Mouse (Mus musculus) heart, embryonic 10.5 days (tissue): ENCODE measurements around the gene Ercc5. TPM values are rescaled to one million over a fixed set of nuclear protein-coding genes. Genes with fewer than 3 reads are reported as not detected.

ENCODE experiments used
- DNase-seq: peaks from one replicate; pipeline ENCODE4 v3.0.0-alpha.2; 2017; ENCODE audit warnings: low spot score
- H3K27ac ChIP-seq: fragments of 300-500 bp; sonication (generic); 2 replicates; pipeline ENCODE4 v1.5.1; 2016; ENCODE audit warnings: mild to moderate bottlenecking
- H3K27me3 ChIP-seq: fragments of 300-500 bp; sonication (generic); 2 replicates; pipeline ENCODE4 v1.6.1; 2016; ENCODE audit warnings: mild to moderate bottlenecking; ENCODE audit not compliant: poor library complexity, insufficient read depth, severe bottlenecking
- H3K36me3 ChIP-seq: fragments of 300-500 bp; sonication (generic); 2 replicates; pipeline ENCODE4 v1.6.1; 2016; ENCODE audit warnings: mild to moderate bottlenecking, moderate library complexity
- H3K4me1 ChIP-seq: fragments of 300-500 bp; sonication (generic); 2 replicates; pipeline ENCODE4 v1.6.1; 2016; ENCODE audit warnings: mild to moderate bottlenecking
- H3K4me3 ChIP-seq: fragments of 300-500 bp; sonication (generic); 2 replicates; pipeline ENCODE4 v1.5.1; 2016; ENCODE audit warnings: mild to moderate bottlenecking, moderate library complexity
- H3K9me3 ChIP-seq: fragments of 300-500 bp; sonication (generic); 2 replicates; pipeline ENCODE4 v1.6.1; 2016; ENCODE audit warnings: mild to moderate bottlenecking, moderate library complexity
- WGBS: fragments of 180-500 bp; shearing (Covaris S2); methylation state at CpG from one replicate; pipeline ENCODE4 v1.1.7; 2016; 5-methylcytosine and 5-hydroxymethylcytosine counted together
- polyA plus RNA-seq: library from polyadenylated mRNA; unstranded; fragments of >200 nt; fragmentation: Nextera tagmentation; extraction: Ambion mirVana; gene quantifications from 2 replicates; pipeline ENCODE4 v1.2.1, GENCODE M21; 2016

Ercc5 gene
- polyA plus RNA-seq, 1 experiment from 2014 or later: 15.0 TPM

GRCm38 (mm10) chr1:44202876-44203275 lies 55.3 kb downstream of the Ercc5 start:
- Histone ChIP-seq H3K4me1 (no peaks in the 10 kb centered on the region), H3K9me3 (no peaks in the 10 kb centered on the region)
- WGBS: 86% methylated on average over 15 of the region's 15 CpGs

GRCm38 (mm10) chr1:44214443-44214842 lies 66.9 kb downstream of the Ercc5 start:
- 52% methylated on average over 2 of the region's 2 CpGs for whole genome bisulfite sequencing
- no peaks in the 10 kb centered on the region for H3K36me3 ChIP-seq
- no peaks in the 10 kb centered on the region for H3K9me3 ChIP-seq
- H3K27ac ChIP-seq: no peak overlapping the region
- no peaks in the 10 kb centered on the region for H3K27me3 ChIP-seq
- H3K4me1 ChIP-seq: no peaks in the 10 kb centered on the region
- no peak overlapping the region for H3K4me3 ChIP-seq
- DNase-seq: no peak

More at GRCm38 (mm10) chr1:44202876-44203275, 55.3 kb downstream of the Ercc5 start:
- no peak overlapping the region for H3K4me3 ChIP-seq
- no peaks in the 10 kb centered on the region for H3K36me3 ChIP-seq
- no peak for DNase-seq
- H3K27ac ChIP-seq: no peak overlapping the region
- H3K27me3 ChIP-seq: 0 out of 2 replicates have a peak, but pooled peaks cover 4% of the 10 kb centered on the region

- Histone ChIP-seq H3K4me3 (no peak overlapping the region), H3K9me3 (no peaks in the 10 kb centered on the region), H3K36me3 (no peaks in the 10 kb centered on the region), H3K27me3 (no peaks in the 10 kb centered on the region), H3K4me1 (no peaks in the 10 kb centered on the region), H3K27ac (no peak overlapping the region)
- no peak for DNase-seq
- whole genome bisulfite sequencing: 71% methylated on average over 2 of the region's 2 CpGs
Measured at GRCm38 (mm10) chr1:44216352-44217116, 69.0 kb downstream of the Ercc5 start.

- H3K36me3 ChIP-seq: no peaks in the 10 kb centered on the region
- DNase-seq: no peak
- no peaks in the 10 kb centered on the region for H3K9me3 ChIP-seq
- WGBS: 63% methylated on average over 2 of the region's 2 CpGs
- no peaks in the 10 kb centered on the region for H3K4me1 ChIP-seq
- no peaks in the 10 kb centered on the region for H3K27me3 ChIP-seq
- no peak overlapping the region for H3K4me3 ChIP-seq
- H3K27ac ChIP-seq: no peak overlapping the region
Measured at GRCm38 (mm10) chr1:44217118-44217517, 69.6 kb downstream of the Ercc5 start.

- H3K27me3 ChIP-seq: no peaks in the 10 kb centered on the region
- no peaks in the 10 kb centered on the region for H3K4me1 ChIP-seq
- H3K4me3 ChIP-seq: no peak within 1 kb of the TSS
- H3K27ac ChIP-seq: no peak within 1 kb of the TSS
- DNase-seq: no peak
- 59% methylated on average over 1 of the region's 1 CpGs for WGBS
- H3K36me3 ChIP-seq: no peaks in the 10 kb centered on the region
- H3K9me3 ChIP-seq: no peaks in the 10 kb centered on the region
Measured at GRCm38 (mm10) chr1:44218876-44219275, 71.3 kb downstream of the Ercc5 start, which contains the start of gene Mettl21e. Mettl21e (minus strand) TSS chr1:44218961.

- H3K36me3 ChIP-seq: no peaks in the 10 kb centered on the region
- H3K4me3 ChIP-seq: no peak overlapping the region
- no peak overlapping the region for H3K27ac ChIP-seq
- H3K27me3 ChIP-seq: no peaks in the 10 kb centered on the region
- H3K4me1 ChIP-seq: no peaks in the 10 kb centered on the region
- WGBS: 52% methylated on average over 2 of the region's 2 CpGs
- H3K9me3 ChIP-seq: no peaks in the 10 kb centered on the region
- no peak for DNase-seq
Measured at GRCm38 (mm10) chr1:44229044-44229443, 81.5 kb downstream of the Ercc5 start.

Other genes starting within 250 kb of the Ercc5 start
- gene Tpp2, start 214.1 kb upstream of the Ercc5 start, polyA plus RNA-seq: 57.6 and 63.8 TPM in 2 replicates
- 0.15 and 0.23 TPM in 2 replicates for gene Mettl21c, start 127.7 kb upstream of the Ercc5 start, polyA plus RNA-seq
- 0.02 and 0.05 TPM in 2 replicates for gene Gm8251, start 85.8 kb upstream of the Ercc5 start, polyA plus RNA-seq
- gene Tex30, start 45.3 kb upstream of the Ercc5 start, polyA plus RNA-seq: 80.2 and 106 TPM in 2 replicates
- 57.3 and 59.0 TPM in 2 replicates for gene Kdelc1, start 28.9 kb upstream of the Ercc5 start, polyA plus RNA-seq
- gene Bivm, start 28.8 kb upstream of the Ercc5 start, polyA plus RNA-seq: 15.2 and 16.1 TPM in 2 replicates
- not detected in 2 replicates for gene Mettl21e, start 71.2 kb downstream of the Ercc5 start, polyA plus RNA-seq